Mouse (Mus musculus) hindbrain, embryonic 13.5 days (tissue): Measurements from ENCODE around the gene Tacr2. TPM values are rescaled to one million over a fixed set of nuclear protein-coding genes. Genes with fewer than 3 reads are reported as not detected.
A peak's percentile ranks its signal among the peaks of the same experiment; 100 is the strongest.

Source experiments
- ATAC-seq: fragments of 200-750 bp; cut with Nextera tagmentation; 2 replicates; pipeline ENCODE4 v1.8.0; 2017; ENCODE audit warnings: moderate TSS enrichment; ENCODE audit not compliant: low FRiP score
- H3K27ac ChIP-seq: fragments of 300-500 bp; sonication (generic); 2 replicates; pipeline ENCODE4 v1.5.1; 2015; ENCODE audit warnings: inconsistent platforms, mild to moderate bottlenecking, moderate library complexity
- H3K27me3 ChIP-seq: fragments of 300-500 bp; sonication (generic); 2 replicates; pipeline ENCODE4 v1.6.1; 2015; ENCODE audit warnings: mild to moderate bottlenecking, inconsistent platforms
- H3K36me3 ChIP-seq: fragments of 300-500 bp; sonication (generic); 2 replicates; pipeline ENCODE4 v1.6.1; 2015; ENCODE audit warnings: mild to moderate bottlenecking, inconsistent platforms
- H3K4me1 ChIP-seq: fragments of 300-500 bp; sonication (generic); replicated peaks from 2 replicates; pipeline ENCODE4 v1.6.1; 2015; ENCODE audit warnings: inconsistent platforms
- H3K4me2 ChIP-seq: fragments of 300-500 bp; sonication (generic); 2 replicates; pipeline ENCODE4 v1.6.1; 2015; ENCODE audit warnings: inconsistent platforms, mild to moderate bottlenecking, moderate library complexity
- H3K4me3 ChIP-seq: fragments of 300-500 bp; sonication (generic); 2 replicates; pipeline ENCODE4 v1.5.1; 2015; ENCODE audit warnings: mild to moderate bottlenecking, inconsistent platforms
- H3K9ac ChIP-seq: fragments of 300-500 bp; sonication (generic); 2 replicates; pipeline ENCODE4 v1.6.1; 2015; ENCODE audit warnings: mild to moderate bottlenecking, inconsistent platforms
- H3K9me3 ChIP-seq: fragments of 300-500 bp; sonication (generic); 2 replicates; pipeline ENCODE4 v1.6.1; 2016; ENCODE audit warnings: inconsistent platforms
- WGBS: fragments of 180-500 bp; shearing (Covaris S2); methylation state at CpG from one replicate; pipeline ENCODE4 v1.1.7; 2015; 5-methylcytosine and 5-hydroxymethylcytosine counted together
- polyA plus RNA-seq: library from polyadenylated mRNA; unstranded; fragments of >200 nt; fragmentation: Nextera tagmentation; extraction: Ambion mirVana; gene quantifications from 2 replicates; pipeline ENCODE4 v1.2.1, GENCODE M21; 2015

The Tacr2 gene
- not detected in 2 replicates for polyA plus RNA-seq

- no peaks in the 10 kb centered on the region for H3K9me3 ChIP-seq
- H3K4me3 ChIP-seq: no peak within 1 kb of the TSS
- H3K9ac ChIP-seq: no peak within 1 kb of the TSS
- WGBS: 44% methylated on average over 12 of the region's 12 CpGs
- ATAC-seq: no peak
- H3K4me1 ChIP-seq: peaks cover 10% of the 10 kb centered on the region; the same call in 1 of the 2 replicates
- no peaks in the 10 kb centered on the region for H3K36me3 ChIP-seq
- no peak within 1 kb of the TSS for H3K4me2 ChIP-seq
- H3K27me3 ChIP-seq: no peaks in the 10 kb centered on the region
- H3K27ac ChIP-seq: no peak within 1 kb of the TSS
Measured at GRCm38 (mm10) chr10:62252000-62252488, at the start of gene Tacr2. TSS of gene Tacr2 (plus strand) at chr10:62252438.

- Histone ChIP-seq H3K27ac (no peak overlapping the region), H3K4me1 (0 out of 2 replicates have a peak, but pooled peaks cover 3% of the 10 kb centered on the region), H3K9me3 (no peaks in the 10 kb centered on the region), H3K27me3 (no peaks in the 10 kb centered on the region), H3K36me3 (no peaks in the 10 kb centered on the region), H3K4me2 (no peak overlapping the region), H3K4me3 (no peak overlapping the region), H3K9ac (no peak overlapping the region)
- no peak for ATAC-seq
- WGBS: 89% methylated on average over 6 of the region's 6 CpGs
Measured at GRCm38 (mm10) chr10:62202574-62202973, 49.7 kb upstream of the Tacr2 start.

DNA sequence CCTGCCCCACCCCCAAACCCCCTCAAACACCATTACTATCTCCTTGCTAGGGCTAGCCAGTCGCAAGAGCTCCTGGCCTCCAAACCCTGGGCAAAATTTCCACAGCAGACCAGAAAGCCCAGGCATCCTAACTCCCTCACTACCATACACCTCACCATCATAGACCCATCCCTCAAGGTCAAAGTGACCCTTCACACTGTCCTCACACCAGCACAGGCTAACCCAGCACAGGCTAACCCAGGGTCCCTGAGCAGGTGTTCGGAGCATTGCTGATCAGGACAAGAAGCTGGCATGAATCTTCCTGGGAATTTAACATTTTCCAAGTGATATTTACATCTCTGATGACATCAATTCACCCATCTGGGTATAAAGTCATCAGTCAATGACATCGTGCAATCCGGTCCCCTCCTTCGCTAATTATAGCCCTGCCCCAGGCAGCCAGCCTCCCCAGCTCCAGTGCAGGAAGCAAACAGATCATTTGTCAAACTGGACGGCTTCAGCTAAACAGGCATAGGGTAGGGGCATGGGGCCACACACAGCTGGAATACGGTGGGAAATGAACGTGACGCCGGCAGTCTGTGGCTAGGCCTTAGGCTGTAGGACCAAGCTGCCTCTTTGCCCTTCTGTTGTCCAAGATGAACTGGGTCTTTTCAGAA is 43.9 kb upstream of the Tacr2 start:
- no peak overlapping the region for H3K9ac ChIP-seq
- H3K9me3 ChIP-seq: no peaks in the 10 kb centered on the region
- no peak for ATAC-seq
- H3K4me3 ChIP-seq: no peak overlapping the region
- WGBS: 44% methylated on average over 10 of the region's 10 CpGs
- no peaks in the 10 kb centered on the region for H3K36me3 ChIP-seq
- H3K4me1 ChIP-seq: peaks cover 20% of the 10 kb centered on the region
- H3K27me3 ChIP-seq: no peaks in the 10 kb centered on the region
- H3K4me2 ChIP-seq: no peak overlapping the region
- peak overlapping the region; percentile 4; the same call in 1 of the 2 replicates for H3K27ac ChIP-seq

DNA sequence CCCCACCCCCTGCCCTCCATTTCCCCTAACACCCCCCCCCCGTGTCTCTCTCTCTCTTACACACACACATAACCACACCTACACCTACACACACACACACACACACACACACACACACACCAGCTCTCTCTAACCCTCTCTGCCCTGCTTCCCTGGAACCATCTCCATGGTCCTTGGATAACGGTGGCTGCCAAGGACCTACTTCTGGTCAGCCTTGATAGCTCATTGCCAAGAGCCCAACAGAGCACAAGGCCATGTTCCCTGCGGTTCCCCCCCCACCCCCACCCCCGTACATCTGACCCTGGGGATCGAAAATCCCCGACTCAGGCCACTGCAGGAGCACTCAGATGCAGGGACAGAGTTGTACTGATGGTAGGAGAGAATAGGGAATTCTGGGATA is 40.9 kb upstream of the Tacr2 start:
- WGBS: 71% methylated on average over 5 of the region's 6 CpGs
- Histone ChIP-seq H3K4me1 (peaks cover 20% of the 10 kb centered on the region), H3K9ac (no peak overlapping the region), H3K27me3 (no peaks in the 10 kb centered on the region), H3K36me3 (no peaks in the 10 kb centered on the region), H3K27ac (no peak overlapping the region), H3K9me3 (no peaks in the 10 kb centered on the region), H3K4me2 (no peak overlapping the region), H3K4me3 (no peak overlapping the region)
- no peak for ATAC-seq

- Histone ChIP-seq H3K27me3 (no peaks in the 10 kb centered on the region), H3K4me3 (no peak overlapping the region), H3K9me3 (no peaks in the 10 kb centered on the region), H3K9ac (no peak overlapping the region), H3K36me3 (no peaks in the 10 kb centered on the region), H3K4me1 (peaks cover 18% of the 10 kb centered on the region), H3K4me2 (no peak overlapping the region), H3K27ac (no peak overlapping the region)
- WGBS: 73% methylated on average over 5 of the region's 5 CpGs
- ATAC-seq: no peak
Measured at GRCm38 (mm10) chr10:62215169-62215616, 37.0 kb upstream of the Tacr2 start.

- Histone ChIP-seq H3K36me3 (no peaks in the 10 kb centered on the region), H3K4me2 (no peak overlapping the region), H3K27me3 (no peaks in the 10 kb centered on the region), H3K9ac (no peak overlapping the region), H3K4me3 (no peak overlapping the region), H3K27ac (no peak overlapping the region), H3K9me3 (no peaks in the 10 kb centered on the region), H3K4me1 (peaks cover 17% of the 10 kb centered on the region)
- WGBS: 98% methylated on average over 8 of the region's 8 CpGs
- ATAC-seq: no peak
Measured at GRCm38 (mm10) chr10:62215633-62216032, 36.6 kb upstream of the Tacr2 start.

DNA sequence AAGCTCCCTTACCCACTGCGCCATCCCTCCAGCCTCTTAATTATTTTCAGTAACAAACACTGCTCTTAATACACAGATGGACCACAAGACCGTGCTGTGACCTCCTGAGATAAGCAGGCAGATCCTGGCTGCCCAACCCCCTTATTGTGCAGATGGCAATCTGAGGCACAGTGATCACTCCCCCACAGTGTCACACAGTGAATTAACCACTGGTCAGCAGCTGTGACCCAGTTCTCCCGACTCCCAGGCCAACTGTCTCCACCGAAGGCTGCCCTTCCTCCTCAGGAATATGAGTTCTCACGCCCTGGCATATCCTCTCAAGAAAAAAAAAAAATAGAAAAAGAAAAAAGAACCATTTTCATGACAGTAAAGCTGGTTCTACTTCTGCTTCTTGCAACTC is 35.6 kb upstream of the Tacr2 start:
- no peaks in the 10 kb centered on the region for H3K27me3 ChIP-seq
- no peak overlapping the region for H3K4me3 ChIP-seq
- H3K4me2 ChIP-seq: no peak overlapping the region
- no peaks in the 10 kb centered on the region for H3K36me3 ChIP-seq
- WGBS: 39% methylated on average over 5 of the region's 5 CpGs
- H3K9me3 ChIP-seq: no peaks in the 10 kb centered on the region
- peak overlapping the region; percentile 72 for H3K27ac ChIP-seq
- no peak for ATAC-seq
- H3K4me1 ChIP-seq: peaks cover 12% of the 10 kb centered on the region
- no peak overlapping the region for H3K9ac ChIP-seq

- Histone ChIP-seq H3K4me2 (no peak overlapping the region), H3K9ac (no peak overlapping the region), H3K27ac (peak overlapping the region; percentile 72), H3K36me3 (no peaks in the 10 kb centered on the region), H3K4me1 (peaks cover 12% of the 10 kb centered on the region), H3K9me3 (no peaks in the 10 kb centered on the region), H3K27me3 (no peaks in the 10 kb centered on the region), H3K4me3 (no peak overlapping the region)
- ATAC-seq: no peak
- WGBS: 40% methylated on average over 8 of the region's 8 CpGs
Measured at GRCm38 (mm10) chr10:62217196-62217595, 35.0 kb upstream of the Tacr2 start.

- no peak overlapping the region for H3K9ac ChIP-seq
- no peaks in the 10 kb centered on the region for H3K27me3 ChIP-seq
- H3K9me3 ChIP-seq: no peaks in the 10 kb centered on the region
- H3K4me3 ChIP-seq: no peak overlapping the region
- no peaks in the 10 kb centered on the region for H3K36me3 ChIP-seq
- ATAC-seq: no peak
- 88% methylated on average over 19 of the region's 19 CpGs for WGBS
- H3K27ac ChIP-seq: peak overlapping the region; percentile 44; the same call in 1 of the 2 replicates
- H3K4me1 ChIP-seq: peaks cover 12% of the 10 kb centered on the region
- H3K4me2 ChIP-seq: no peak overlapping the region
Measured at GRCm38 (mm10) chr10:62218044-62218788, 34.0 kb upstream of the Tacr2 start.

GRCm38 (mm10) chr10:62218789-62219172 is 33.5 kb upstream of the Tacr2 start:
- Histone ChIP-seq H3K4me1 (peaks cover 12% of the 10 kb centered on the region), H3K36me3 (no peaks in the 10 kb centered on the region), H3K4me3 (no peak overlapping the region), H3K4me2 (no peak overlapping the region), H3K27ac (no peak overlapping the region), H3K27me3 (no peaks in the 10 kb centered on the region), H3K9me3 (no peaks in the 10 kb centered on the region), H3K9ac (no peak overlapping the region)
- ATAC-seq: no peak
- WGBS: 76% methylated on average over 7 of the region's 7 CpGs

GRCm38 (mm10) chr10:62220732-62221514 is 31.3 kb upstream of the Tacr2 start:
- no peak overlapping the region for H3K4me3 ChIP-seq
- H3K4me1 ChIP-seq: peaks cover 12% of the 10 kb centered on the region
- no peak overlapping the region for H3K4me2 ChIP-seq
- no peak overlapping the region for H3K9ac ChIP-seq
- WGBS: 82% methylated on average over 8 of the region's 8 CpGs
- ATAC-seq: no peak
- H3K9me3 ChIP-seq: no peaks in the 10 kb centered on the region
- H3K27ac ChIP-seq: no peak overlapping the region
- H3K27me3 ChIP-seq: no peaks in the 10 kb centered on the region
- H3K36me3 ChIP-seq: no peaks in the 10 kb centered on the region

DNA sequence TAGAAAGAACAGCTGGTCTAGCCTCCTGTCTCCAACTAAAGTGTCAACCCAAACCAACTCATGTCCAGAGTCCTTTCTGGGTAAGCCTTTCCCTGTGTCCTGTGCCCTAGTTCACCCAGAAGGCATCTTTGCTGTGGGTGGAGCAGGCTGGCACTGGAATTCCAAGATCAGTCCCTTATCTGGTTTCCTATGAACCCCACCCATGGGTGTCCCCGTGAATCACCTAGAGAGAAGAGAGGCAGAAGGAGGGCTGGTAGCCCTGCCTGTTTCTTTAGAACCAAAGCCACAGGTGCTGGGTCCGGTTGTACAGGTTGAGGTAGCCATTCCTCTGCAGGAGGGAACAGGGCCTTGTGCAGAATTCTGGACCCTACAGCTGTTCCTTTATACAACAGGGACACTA is 30.6 kb upstream of the Tacr2 start:
- Histone ChIP-seq H3K4me1 (peaks cover 8% of the 10 kb centered on the region), H3K4me3 (no peak overlapping the region), H3K9ac (no peak overlapping the region), H3K9me3 (no peaks in the 10 kb centered on the region), H3K27ac (no peak overlapping the region), H3K4me2 (no peak overlapping the region), H3K27me3 (no peaks in the 10 kb centered on the region), H3K36me3 (no peaks in the 10 kb centered on the region)
- 88% methylated on average over 2 of the region's 2 CpGs for WGBS
- ATAC-seq: no peak
